Mouse (Mus musculus) embryonic fibroblast, embryonic 13.5 days (primary cell): ENCODE measurements around the gene Hes5.

ENCODE experiments used
- CTCF ChIP-seq: IDR thresholded peaks from 2 replicates; pipeline ENCODE4 v1.5.1; 2011; ENCODE audit warnings: mild to moderate bottlenecking, control low read depth, low read length, moderate library complexity, borderline replicate concordance; ENCODE audit not compliant: insufficient read depth
- POLR2A ChIP-seq: IDR thresholded peaks from 2 replicates; pipeline ENCODE4 v1.6.1; 2011; ENCODE audit warnings: low read depth, mild to moderate bottlenecking, control low read depth, low read length, moderate library complexity

DNA sequence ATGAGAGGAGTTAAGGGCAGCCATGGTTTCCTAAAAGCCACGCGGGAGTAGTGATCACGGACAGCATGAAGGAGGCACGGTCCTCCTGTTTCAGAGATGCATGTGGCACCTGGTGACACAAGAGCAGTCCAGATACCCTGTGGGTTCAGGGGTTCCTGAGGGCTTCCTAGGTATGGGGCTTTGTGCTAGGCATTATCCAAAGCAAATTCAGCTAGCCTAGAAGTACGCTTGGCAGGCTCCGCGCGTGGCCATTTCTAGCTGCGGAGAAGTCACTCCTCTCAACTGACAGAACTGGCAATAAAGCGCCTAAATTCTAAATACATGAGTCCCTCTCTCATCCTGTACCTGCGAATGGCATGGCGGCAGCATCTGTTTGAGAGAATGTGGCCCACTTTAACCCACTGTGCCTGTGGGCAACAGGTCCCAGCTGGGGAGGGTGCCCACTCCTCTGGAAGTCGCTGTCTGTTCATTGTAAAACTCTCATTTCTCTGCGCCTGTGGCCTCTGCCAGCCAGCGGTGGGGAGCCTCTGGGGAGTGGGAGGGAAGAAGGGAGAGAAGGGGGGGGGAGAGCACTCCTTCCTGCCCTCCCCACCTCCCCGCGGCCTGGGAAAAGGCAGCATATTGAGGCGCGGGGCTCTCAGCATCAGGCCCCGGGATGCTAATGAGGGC is 568 bp upstream of the Hes5 start:
- TF ChIP-seq CTCF (no peak), POLR2A (no peak)
